Mouse (Mus musculus) CH12.LX (cell line): ENCODE measurements at regions not wholly inside any gene's neighbourhood (a gene's known extent, or its start where the extent isn't known, plus 50 kb on each side); places are given as distances from the start of the nearest gene placed in this dataset.

Experiments used
- DNase-seq: peaks from one replicate; pipeline ENCODE4 v3.0.0-alpha.2; 2013; ENCODE audit errors: extremely low read depth
- H3K27ac ChIP-seq: 2 replicates; pipeline ENCODE4 v1.5.1; 2012; ENCODE audit warnings: low read depth, mild to moderate bottlenecking, control low read depth, moderate library complexity; ENCODE audit not compliant: insufficient read depth
- H3K27me3 ChIP-seq: replicated peaks from 2 replicates; pipeline ENCODE3; 2012; ENCODE audit warnings: inconsistent platforms
- H3K36me3 ChIP-seq, 2 experiments: replicated peaks in 1 of 2; 2 replicates each; pipeline versions ENCODE3 to v1.6.1; 2012; ENCODE audit warnings: inconsistent platforms in 1 of 2, low read length in 1 of 2, mild to moderate bottlenecking in 1 of 2, mixed read lengths in 1 of 2, moderate library complexity in 1 of 2; ENCODE audit not compliant: control insufficient read depth in 1 of 2, insufficient read depth in 1 of 2
- H3K4me1 ChIP-seq, 2 experiments: 2 replicates each; pipeline ENCODE4 v1.6.1; 2012; ENCODE audit warnings: inconsistent platforms in 1 of 2, moderate library complexity in 1 of 2; ENCODE audit not compliant: insufficient read depth in 2 of 2, control insufficient read depth in 1 of 2
- H3K4me2 ChIP-seq: 2 replicates; pipeline ENCODE4 v1.6.1; 2012; ENCODE audit warnings: low read depth, mild to moderate bottlenecking, control low read depth; ENCODE audit not compliant: poor library complexity, insufficient read depth, severe bottlenecking
- H3K4me3 ChIP-seq, 3 experiments: fragments of 150-350 bp in 1 of 3; sonication (generic) in 1 of 3; replicated peaks in 1 of 3; 2 replicates each; pipeline versions ENCODE3 to v1.5.1; 2011 to 2012; ENCODE audit warnings: low read depth in 2 of 3, low read length in 2 of 3, mild to moderate bottlenecking in 2 of 3, moderate library complexity in 2 of 3, control low read depth in 1 of 3, improper control_type of control experiment in 1 of 3, inconsistent platforms in 1 of 3, mixed read lengths in 1 of 3; ENCODE audit not compliant: poor library complexity in 1 of 3
- H3K79me2 ChIP-seq: replicated peaks from 2 replicates; pipeline ENCODE4 v1.6.1; 2012; ENCODE audit warnings: mild to moderate bottlenecking, moderate library complexity; ENCODE audit not compliant: control insufficient read depth, poor library complexity, insufficient read depth, severe bottlenecking; ENCODE audit errors: extremely low read depth
- H3K9ac ChIP-seq: 2 replicates; pipeline ENCODE4 v1.6.1; 2012; ENCODE audit warnings: low read depth, mild to moderate bottlenecking, control low read depth, moderate library complexity; ENCODE audit not compliant: insufficient read depth
- H3K9me3 ChIP-seq: replicated peaks from 2 replicates; pipeline ENCODE3; 2012; ENCODE audit warnings: low read length, inconsistent platforms, mixed read lengths
- BHLHE40 ChIP-seq: IDR thresholded peaks from 2 replicates; pipeline ENCODE4 v1.6.1; 2011; ENCODE audit warnings: mild to moderate bottlenecking, low read depth, low read length, improper control_type of control experiment
- CHD1 ChIP-seq: IDR thresholded peaks from 2 replicates; pipeline ENCODE4 v1.6.1; 2012; ENCODE audit warnings: low read depth, low read length, improper control_type of control experiment, inconsistent platforms
- CTCF ChIP-seq, 2 experiments: IDR thresholded peaks in 1 of 2; conservative IDR thresholded peaks in 1 of 2; 2 replicates each; pipeline ENCODE4 v1.5.1; 2011 to 2012; ENCODE audit warnings: low read depth in 2 of 2, low read length in 2 of 2, improper control_type of control experiment in 1 of 2, inconsistent platforms in 1 of 2, mild to moderate bottlenecking in 1 of 2, moderate library complexity in 1 of 2
- E2F4 ChIP-seq: IDR thresholded peaks from 2 replicates; pipeline ENCODE4 v1.6.1; 2011; ENCODE audit warnings: low read depth, low read length, improper control_type of control experiment; ENCODE audit not compliant: insufficient replicate concordance
- ELF1 ChIP-seq: IDR thresholded peaks from 2 replicates; pipeline ENCODE4 v1.6.1; 2014; ENCODE audit warnings: low read depth, mild to moderate bottlenecking, inconsistent platforms, low read length, improper control_type of control experiment
- ETS1 ChIP-seq: conservative IDR thresholded peaks from 2 replicates; pipeline ENCODE4 v1.6.1; 2012; ENCODE audit warnings: low read depth, mild to moderate bottlenecking, inconsistent platforms, low read length, improper control_type of control experiment, moderate library complexity
- GABPA ChIP-seq: IDR thresholded peaks from 2 replicates; pipeline ENCODE4 v1.6.1; 2012; ENCODE audit warnings: low read depth, low read length, improper control_type of control experiment, inconsistent platforms; ENCODE audit not compliant: insufficient replicate concordance
- HCFC1 ChIP-seq: IDR thresholded peaks from 2 replicates; pipeline ENCODE4 v1.6.1; 2012; ENCODE audit warnings: low read depth, mild to moderate bottlenecking, inconsistent platforms, low read length, improper control_type of control experiment
- JUN ChIP-seq: IDR thresholded peaks from 2 replicates; pipeline ENCODE4 v1.6.1; 2011; ENCODE audit warnings: low read depth, mild to moderate bottlenecking, low read length, improper control_type of control experiment, moderate library complexity; ENCODE audit not compliant: insufficient read depth
- JUND ChIP-seq: conservative IDR thresholded peaks from 2 replicates; pipeline ENCODE4 v1.6.1; 2011; ENCODE audit warnings: low read depth, low read length, improper control_type of control experiment
- MAX ChIP-seq: IDR thresholded peaks from 2 replicates; pipeline ENCODE4 v1.6.1; 2011; ENCODE audit warnings: low read length, improper control_type of control experiment
- NELFE ChIP-seq: IDR thresholded peaks from 2 replicates; pipeline ENCODE4 v1.6.1; 2011; ENCODE audit warnings: low read depth, low read length, improper control_type of control experiment
- PAX5 ChIP-seq: IDR thresholded peaks from 2 replicates; pipeline ENCODE4 v1.6.1; 2012; ENCODE audit warnings: low read length, inconsistent platforms, mixed read lengths
- POLR2AphosphoS2 ChIP-seq: IDR thresholded peaks from 2 replicates; pipeline ENCODE4 v1.6.1; 2011; ENCODE audit warnings: low read depth, low read length, improper control_type of control experiment
- RAD21 ChIP-seq: IDR thresholded peaks from 2 replicates; pipeline ENCODE4 v1.6.1; 2011; ENCODE audit warnings: low read depth, mild to moderate bottlenecking, low read length, improper control_type of control experiment, moderate library complexity
- SIN3A ChIP-seq: IDR thresholded peaks from 2 replicates; pipeline ENCODE4 v1.6.1; 2012; ENCODE audit warnings: low read length, improper control_type of control experiment, inconsistent platforms
- SMC3 ChIP-seq: IDR thresholded peaks from 2 replicates; pipeline ENCODE4 v1.6.1; 2011; ENCODE audit warnings: low read depth, low read length, improper control_type of control experiment
- ZKSCAN1 ChIP-seq: IDR thresholded peaks from 2 replicates; pipeline ENCODE4 v1.6.1; 2012; ENCODE audit warnings: low read depth, inconsistent platforms, low read length, improper control_type of control experiment, borderline replicate concordance
- ZMIZ1 ChIP-seq: IDR thresholded peaks from 2 replicates; pipeline ENCODE4 v1.6.1; 2012; ENCODE audit warnings: low read depth, mild to moderate bottlenecking, inconsistent platforms, low read length, improper control_type of control experiment
- ZNF384 ChIP-seq: IDR thresholded peaks from 2 replicates; pipeline ENCODE4 v1.6.1; 2012; ENCODE audit warnings: low read depth, low read length, improper control_type of control experiment, inconsistent platforms
- dilution Hi-C: fragments of 300-500 bp; cut with MboI; formaldehyde crosslinking; loops from 2 replicates; pipeline ENCODE4 v1.14.3; 2020; ENCODE audit warnings: low sequenced_read_pairs; ENCODE audit not compliant: extremely low pct_unique_long_range_greater_than_20kb, extremely low pct_ligation_motif_present
- in situ Hi-C: fragments of 300-500 bp; cut with MboI; formaldehyde crosslinking; loops from 3 replicates; pipeline ENCODE4 v1.14.3; 2019; ENCODE audit warnings: low sequenced_read_pairs, low pct_ligation_motif_present, low pct_unique_long_range_greater_than_20kb, mixed read lengths

DNA sequence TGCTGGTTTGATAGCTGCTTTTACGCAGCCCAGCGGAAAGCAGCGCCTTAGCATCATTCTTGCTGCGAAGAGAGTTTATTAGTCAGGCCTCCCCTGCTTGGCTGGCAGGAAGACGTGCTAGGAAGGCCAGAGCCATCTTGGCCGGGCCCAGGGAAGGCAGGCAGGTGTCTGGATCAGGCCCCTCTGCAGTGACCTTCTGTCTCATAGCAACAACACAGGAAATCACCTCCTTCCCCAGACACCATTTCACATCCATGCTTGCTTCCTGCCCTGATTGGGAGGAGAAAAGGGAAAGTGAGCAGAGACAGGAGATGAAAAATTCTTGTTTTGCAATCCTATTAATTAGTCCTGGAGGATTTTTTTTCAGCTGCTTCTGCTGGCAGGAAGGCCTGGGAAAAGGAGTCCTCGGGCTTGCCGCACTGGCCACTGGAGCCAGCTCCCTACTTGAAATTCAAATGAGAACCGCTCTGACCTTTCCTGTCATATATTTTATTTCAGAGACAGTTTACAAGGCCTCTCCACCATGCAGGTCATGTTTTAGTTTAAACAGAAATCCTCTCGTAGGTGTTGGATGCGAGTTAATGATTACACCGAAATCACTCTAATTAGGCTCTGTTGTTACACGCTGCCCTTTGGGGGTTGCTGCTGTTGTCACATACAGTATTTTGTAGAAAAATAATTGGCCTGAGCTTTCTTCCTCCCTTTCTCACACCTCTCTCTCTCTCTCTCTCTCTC lies 279.1 kb downstream of the Psat1 start:
- no peak for DNase-seq
- Histone ChIP-seq H3K27ac (no peak overlapping the region), H3K36me3 (no peaks in the 10 kb centered on the region), H3K9me3 (no peaks in the 10 kb centered on the region), H3K4me3 (no peak overlapping the region), H3K4me2 (no peak overlapping the region), H3K4me1 (peaks cover 0 to under 1% of the 10 kb centered on the region in 2 experiments; a peak in 2 of 4 replicates), H3K27me3 (no peaks in the 10 kb centered on the region), H3K9ac (no peak overlapping the region), H3K79me2 (no peaks in the 10 kb centered on the region)
- TF ChIP-seq CTCF (conservative IDR thresholded peaks at IDR 0.05 in 1 of 2, IDR thresholded peaks at IDR 0.05 in 1 of 2; ENCODE audit: low read depth in 2 of 2, low read length in 2 of 2) (no peak), SMC3 (no peak), JUND (no peak), SIN3A (no peak), CHD1 (no peak), JUN (no peak), POLR2AphosphoS2 (no peak), MAX (no peak), ZNF384 (no peak), ZMIZ1 (no peak), ELF1 (no peak), NELFE (no peak), ZKSCAN1 (no peak), ETS1 (no peak), HCFC1 (no peak), RAD21 (no peak), BHLHE40 (no peak), GABPA (no peak)
- dilution Hi-C loops (no loop called here), in situ Hi-C loops (no loop called here)

DNA sequence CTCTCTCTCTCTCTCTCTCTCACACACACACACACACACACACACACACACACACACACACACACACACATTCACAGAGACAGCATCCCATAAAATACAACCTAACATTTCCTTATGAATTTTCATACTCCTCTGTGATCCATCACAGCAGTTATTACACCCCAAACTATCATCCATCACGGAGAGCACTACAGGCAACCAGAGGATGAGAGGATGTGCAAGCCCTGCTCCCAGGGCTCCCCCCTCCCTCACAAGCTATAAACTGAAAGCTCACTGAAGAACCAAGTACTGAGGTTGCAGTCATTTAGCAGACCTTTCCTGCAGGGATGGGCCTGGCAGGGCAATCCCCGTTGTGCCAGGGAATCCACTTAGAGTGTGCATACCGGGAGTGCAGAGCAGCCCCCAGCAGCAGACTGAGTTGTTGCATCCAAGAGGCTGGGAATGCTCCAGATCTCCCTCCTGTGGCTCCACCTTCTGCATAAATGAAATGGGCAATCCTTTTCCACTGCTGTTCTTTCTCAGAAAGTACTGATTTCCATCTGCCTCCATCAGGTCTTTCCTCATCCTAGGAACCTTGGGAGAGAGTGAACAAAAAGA lies 283.4 kb downstream of the Psat1 start:
- dilution Hi-C loops, result no loop called here
- no peaks in the 10 kb centered on the region for H3K9me3 ChIP-seq
- no peak overlapping the region for H3K27ac ChIP-seq
- DNase-seq, result no peak
- no peak overlapping the region for H3K4me2 ChIP-seq
- H3K4me1 ChIP-seq, result no peaks in the 10 kb centered on the region
- H3K79me2 ChIP-seq, result no peaks in the 10 kb centered on the region
- H3K27me3 ChIP-seq, result no peaks in the 10 kb centered on the region
- TF ChIP-seq CHD1 (no peak), PAX5 (no peak), CTCF (conservative IDR thresholded peaks at IDR 0.05 in 1 of 2, IDR thresholded peaks at IDR 0.05 in 1 of 2; ENCODE audit: low read depth in 2 of 2, low read length in 2 of 2) (no peak), E2F4 (no peak)
- TF ChIP-seq, all 38 proteins: peak for 0
- Histone ChIP-seq H3K9ac (no peak overlapping the region), H3K4me3 (no peak overlapping the region), H3K36me3 (no peaks in the 10 kb centered on the region)
- in situ Hi-C loops, result no loop called here
